Mouse (Mus musculus) ES-E14 (cell line): ENCODE data around the gene Slc25a36.

Source experiments
- HCFC1 ChIP-seq: IDR thresholded peaks from 2 replicates; pipeline ENCODE4 v1.6.1; 2012; ENCODE audit warnings: low read length, inconsistent platforms, borderline replicate concordance; ENCODE audit not compliant: insufficient read depth
- MAFK ChIP-seq: IDR thresholded peaks from 2 replicates; pipeline ENCODE4 v1.6.1; 2014; ENCODE audit warnings: mild to moderate bottlenecking, low read depth, low read length, inconsistent platforms; ENCODE audit not compliant: insufficient read depth
- ZC3H11A ChIP-seq: IDR thresholded peaks from 2 replicates; pipeline ENCODE4 v1.6.1; 2012; ENCODE audit warnings: low read depth, mild to moderate bottlenecking, inconsistent platforms, low read length, borderline replicate concordance
- ZNF384 ChIP-seq: IDR thresholded peaks from 2 replicates; pipeline ENCODE4 v1.6.1; 2012; ENCODE audit warnings: low read depth, low read length, inconsistent platforms

DNA sequence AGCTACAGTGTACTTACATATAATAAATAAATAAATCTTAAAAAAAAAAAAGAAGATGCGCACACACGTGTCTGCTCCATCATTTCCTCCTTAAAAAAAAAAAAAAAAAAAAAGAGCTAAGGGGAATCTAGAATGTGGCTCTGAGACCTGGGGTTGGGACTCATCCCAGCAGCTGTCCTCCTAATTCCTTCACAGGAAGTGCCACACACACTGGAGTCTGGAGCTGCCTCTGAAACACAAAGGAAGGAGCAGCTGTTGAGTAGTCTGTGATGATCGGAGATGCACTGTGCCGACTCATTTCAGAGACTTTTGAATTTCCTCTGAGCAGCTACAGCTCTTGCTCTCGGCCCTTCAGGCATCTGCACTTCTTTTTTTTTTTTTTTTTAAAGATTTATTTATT, 41.0 kb downstream of the Slc25a36 start:
- no peak for TF ChIP-seq MAFK
- TF ChIP-seq HCFC1 = no peak
- TF ChIP-seq ZNF384 = peak; percentile 54; the same call in 1 of the 2 replicates
- no peak for TF ChIP-seq ZC3H11A
